Mouse (Mus musculus): ENCODE results near the gene Trir.

Gene Trir

DNA sequence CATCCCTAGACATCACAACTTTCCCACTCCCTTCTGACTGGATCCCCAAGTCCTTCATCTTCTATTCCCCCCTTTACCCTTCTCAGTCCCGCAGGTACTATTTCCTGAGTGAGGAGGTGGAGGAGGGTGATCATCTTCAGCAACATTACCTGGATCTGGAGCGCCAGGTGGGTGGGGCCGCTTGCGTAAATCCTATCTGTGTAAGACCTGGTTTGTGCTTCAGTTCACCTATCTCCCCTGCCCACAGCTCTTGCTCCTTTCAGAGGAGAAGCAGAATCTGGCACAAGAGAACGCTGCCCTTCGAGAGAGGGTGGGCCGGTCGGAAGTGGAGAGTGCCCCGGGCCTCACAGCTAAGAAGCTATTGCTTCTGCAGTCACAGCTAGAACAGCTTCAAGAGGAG lies 32.2 kb upstream of the Trir start:
- 95% methylated on average over 9 of the region's 9 CpGs for WGBS

DNA sequence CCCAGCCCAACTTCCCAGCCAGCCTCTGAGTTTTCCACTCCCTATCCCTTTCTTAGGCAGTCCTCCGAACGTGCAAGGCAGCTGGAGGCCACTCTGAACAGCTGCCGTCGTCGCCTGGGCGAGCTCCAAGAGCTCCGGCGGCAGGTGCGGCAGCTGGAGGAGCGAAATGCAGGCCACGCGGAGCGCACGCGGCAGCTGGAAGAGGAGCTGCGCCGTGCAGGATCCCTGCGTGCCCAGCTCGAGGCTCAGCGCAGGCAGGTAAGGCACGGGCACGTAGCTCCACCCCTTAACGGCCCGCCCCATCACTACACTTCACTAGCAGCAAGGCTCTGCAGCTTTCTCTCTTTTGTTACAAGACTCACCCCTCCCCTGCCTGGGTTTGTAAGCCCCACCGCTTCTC lies 30.9 kb upstream of the Trir start:
- 42% methylated on average over 25 of the region's 25 CpGs for WGBS

DNA sequence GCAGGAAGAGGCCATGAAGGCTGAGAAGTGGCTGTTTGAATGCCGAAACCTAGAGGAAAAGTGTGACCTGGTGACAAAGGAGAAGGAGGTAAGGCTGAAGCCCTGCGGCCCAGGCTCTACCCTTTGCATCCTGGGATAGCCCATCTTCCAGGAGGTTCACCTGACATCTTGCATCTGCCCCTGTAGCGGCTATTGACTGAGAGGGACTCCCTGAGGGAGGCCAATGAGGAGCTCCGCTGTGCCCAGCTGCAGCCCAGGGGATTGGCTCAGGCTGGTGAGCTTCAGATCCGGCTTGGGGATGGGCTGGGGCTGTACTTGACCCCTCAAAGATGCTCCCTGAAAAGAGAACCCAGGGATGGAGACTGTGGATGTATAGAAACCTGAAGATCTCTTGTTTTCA lies 29.6 kb upstream of the Trir start:
- 88% methylated on average over 5 of the region's 5 CpGs for WGBS

DNA sequence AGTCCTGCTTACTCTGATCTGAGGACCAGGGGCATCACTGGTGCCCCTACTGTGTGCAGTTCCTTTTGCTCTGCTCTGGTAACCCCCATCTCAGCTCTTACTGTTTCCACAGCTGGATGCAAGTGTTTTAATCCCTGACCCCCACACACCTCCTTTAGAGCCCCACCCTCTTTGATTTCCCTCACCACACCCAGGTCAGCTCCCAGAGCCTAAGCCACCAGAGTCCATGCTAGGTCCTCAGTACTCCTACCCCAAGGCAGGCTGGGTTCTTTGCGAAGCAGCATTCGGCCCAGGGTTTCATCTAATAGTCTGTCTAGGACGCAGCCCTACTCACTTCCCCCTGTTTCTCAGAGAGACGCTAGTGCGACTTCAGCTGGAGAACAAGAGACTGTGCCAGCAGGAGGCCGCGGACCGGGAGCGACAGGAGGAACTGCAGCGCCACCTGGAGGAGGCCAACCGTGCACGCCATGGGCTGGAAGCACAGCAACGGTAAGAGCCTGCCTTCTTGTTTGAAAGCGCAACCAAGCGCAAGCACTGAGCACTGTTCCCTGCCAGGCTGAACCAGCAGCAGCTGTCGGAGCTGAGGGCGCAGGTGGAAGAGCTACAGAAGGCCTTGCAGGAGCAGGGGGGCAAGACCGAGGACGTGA lies 28.9 kb upstream of the Trir start:
- 8% methylated on average over 19 of the region's 19 CpGs for WGBS

DNA sequence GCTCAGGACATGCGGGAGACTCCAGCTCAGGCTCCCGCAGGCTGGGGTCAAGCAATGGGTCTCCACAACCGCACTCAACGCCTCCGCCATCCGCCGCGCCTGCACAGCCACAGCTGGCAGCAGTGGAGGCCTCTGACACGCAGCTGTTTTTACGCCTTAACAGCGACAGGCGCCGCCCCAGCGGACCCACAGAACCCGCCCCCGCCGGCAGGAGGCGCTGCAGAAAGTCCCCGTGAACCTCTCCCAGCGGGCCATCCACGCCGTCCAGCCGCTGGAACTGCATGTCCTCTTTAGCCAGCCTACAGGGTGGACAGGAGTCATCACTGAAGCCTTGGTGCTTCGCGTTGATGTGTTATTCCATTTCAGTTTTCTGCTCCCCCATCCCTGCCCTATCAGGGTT lies 18.9 kb upstream of the Trir start:
- WGBS = 26% methylated on average over 25 of the region's 25 CpGs

DNA sequence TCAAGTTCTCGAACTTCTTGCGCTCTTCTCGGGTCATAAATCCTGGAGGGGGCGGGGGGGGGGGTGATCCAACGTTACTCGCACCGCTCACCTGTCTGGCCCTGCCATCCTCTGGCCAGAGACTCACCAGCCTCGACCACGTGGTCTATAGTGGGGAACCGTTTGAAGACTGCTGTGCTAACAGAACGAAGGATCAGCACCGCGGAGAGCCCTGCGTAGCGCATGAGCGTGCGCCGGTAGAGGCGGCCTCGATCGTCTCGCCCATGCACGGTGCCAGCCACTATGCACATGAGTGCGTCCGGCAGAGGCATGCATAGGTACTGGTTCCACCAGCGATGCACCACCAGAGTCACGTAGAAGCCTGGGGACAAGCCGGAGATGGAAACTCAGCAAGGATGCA lies 15.4 kb upstream of the Trir start:
- 14% methylated on average over 28 of the region's 28 CpGs for WGBS

DNA sequence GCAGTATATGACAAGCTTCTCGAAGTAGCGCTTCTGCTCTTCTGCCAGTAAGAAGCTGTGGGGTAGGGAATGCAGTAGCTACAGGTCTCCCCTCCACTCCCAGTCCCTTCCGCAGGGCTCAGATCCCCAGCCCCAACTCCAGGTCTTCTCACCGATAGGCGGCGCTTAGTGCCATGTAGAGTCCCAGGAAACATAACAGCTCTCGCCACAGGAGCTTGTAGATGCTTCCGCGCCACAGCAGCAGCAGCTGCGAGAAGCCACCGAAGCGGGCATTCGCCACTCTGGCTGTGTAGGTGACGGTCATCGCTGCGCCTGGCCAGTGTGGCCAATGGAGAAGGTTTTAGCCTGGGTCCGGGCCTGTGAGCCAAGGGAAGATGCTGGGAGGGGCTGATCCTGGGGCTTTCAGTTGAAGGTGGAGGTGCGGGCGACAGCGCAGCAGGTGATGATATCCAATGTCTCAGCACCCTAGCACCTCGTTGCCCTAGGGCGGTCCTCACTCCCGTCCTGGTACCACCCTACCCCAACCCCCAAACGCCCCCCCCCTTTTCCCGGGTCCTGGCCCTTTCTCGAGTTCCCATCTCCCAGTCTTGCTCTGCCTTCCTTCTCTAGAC lies 13.3 kb upstream of the Trir start:
- WGBS = 2% methylated on average over 26 of the region's 26 CpGs

DNA sequence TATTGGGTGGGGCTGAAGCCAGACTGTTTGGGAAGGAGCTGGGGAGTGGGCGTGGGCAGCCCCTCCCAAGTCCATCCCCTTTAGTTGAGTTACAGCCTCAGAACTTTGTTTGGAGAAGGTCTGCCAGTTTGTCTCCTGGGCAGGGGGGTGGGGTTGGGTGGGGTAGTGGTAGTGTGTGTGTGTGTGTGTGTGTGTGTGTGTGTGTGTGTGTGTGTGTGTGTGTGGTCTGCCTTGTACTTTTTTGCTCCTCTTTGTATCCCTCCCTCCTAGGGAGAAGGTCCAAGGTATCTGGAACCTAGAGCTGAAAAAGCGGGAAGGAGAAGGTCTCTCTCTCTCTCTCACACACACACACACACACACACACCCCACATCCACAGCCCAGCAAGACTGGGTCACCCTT lies 12.2 kb upstream of the Trir start, which contains the start of gene Best2:
Gene Best2, minus strand, starts transcription at position 101 of the 400 bp plus-strand sequence.
- WGBS = 55% methylated on average over 2 of the region's 2 CpGs

DNA sequence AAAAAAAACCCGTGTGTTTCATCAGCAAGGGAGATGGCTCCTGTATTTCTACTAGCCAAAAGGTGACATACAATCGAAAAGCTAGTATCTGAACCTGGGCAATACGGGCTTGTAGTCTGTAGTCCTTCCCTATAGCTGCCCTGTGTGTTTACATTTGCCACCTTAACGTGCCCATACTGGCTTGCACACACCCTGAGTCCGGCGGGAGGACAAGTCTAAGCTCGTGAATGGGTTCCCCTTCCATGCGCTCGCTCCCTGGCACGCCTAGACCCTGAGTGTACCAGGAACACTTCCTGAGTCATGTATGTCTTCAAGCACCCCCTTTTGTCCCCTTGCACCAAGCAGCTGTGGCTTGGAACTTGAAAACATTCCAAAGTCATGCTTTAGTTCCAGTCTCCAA lies 9.9 kb upstream of the Trir start:
- 72% methylated on average over 10 of the region's 10 CpGs for WGBS

DNA sequence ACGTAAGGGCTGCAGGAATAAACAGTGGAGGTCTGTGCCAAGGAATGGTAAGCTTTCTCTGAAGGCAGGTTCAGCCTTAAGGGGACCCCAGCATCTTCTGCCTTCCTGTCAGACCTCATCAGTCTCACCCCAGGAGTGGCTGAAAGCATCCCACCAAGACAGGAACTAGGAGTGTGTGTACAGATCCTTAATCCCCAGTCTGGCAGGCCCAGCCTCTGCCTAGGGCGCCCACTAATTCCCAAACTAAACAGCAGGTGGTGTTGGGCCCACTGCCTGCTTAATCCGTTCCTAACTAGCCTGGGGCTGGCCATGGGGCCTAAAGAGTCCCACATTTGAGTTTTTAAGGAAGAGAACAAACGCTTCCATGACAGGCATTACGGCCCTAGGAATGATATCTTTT lies 9.4 kb upstream of the Trir start:
- WGBS = 45% methylated on average over 5 of the region's 5 CpGs

DNA sequence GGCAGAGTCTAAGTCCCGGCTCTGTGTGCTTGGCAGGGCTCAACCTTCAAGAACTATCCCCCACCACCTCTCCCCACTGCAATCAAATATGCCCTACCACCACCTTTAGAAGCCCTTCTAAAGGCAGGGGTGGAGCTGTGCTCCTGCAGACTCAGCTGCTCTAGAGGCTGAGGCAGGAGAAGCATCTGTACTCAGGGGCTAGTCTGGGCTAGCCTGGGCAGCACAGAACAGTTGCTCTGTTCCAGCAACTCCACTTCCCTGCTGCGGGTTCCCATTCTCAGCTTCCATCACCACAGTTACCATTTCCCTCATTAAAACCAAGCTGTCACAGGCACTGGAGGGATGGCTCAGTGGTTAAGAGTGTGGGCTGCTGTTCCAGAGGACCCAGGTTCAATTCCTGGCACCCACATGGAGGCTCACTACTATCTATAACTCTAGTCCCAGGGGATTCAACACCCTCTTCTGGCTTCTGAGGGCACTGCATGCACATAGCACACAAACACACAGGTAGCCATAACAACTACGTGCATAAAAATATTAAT lies 5.0 kb upstream of the Trir start:
- 98% methylated on average over 3 of the region's 3 CpGs for WGBS

DNA sequence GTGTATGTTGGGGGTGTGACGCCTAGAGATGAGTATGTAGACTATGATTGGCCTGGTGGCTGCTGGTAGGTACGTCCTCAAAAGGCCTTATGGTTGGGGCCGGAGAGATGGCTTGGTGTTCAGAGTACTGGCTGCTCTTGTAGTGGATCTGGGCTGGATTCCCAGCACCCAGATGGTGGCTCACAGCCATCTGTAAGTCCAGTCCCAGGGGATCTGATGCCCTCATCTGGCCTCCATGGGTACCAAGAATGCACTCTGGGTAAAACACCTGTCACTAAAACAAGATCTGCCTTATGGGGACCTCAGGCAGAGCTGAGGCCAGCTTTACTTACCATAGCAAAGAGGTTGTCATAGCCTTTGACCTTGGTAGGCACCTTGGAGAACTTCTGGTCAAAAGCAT lies 2.8 kb upstream of the Trir start:
- 80% methylated on average over 3 of the region's 3 CpGs for WGBS

DNA sequence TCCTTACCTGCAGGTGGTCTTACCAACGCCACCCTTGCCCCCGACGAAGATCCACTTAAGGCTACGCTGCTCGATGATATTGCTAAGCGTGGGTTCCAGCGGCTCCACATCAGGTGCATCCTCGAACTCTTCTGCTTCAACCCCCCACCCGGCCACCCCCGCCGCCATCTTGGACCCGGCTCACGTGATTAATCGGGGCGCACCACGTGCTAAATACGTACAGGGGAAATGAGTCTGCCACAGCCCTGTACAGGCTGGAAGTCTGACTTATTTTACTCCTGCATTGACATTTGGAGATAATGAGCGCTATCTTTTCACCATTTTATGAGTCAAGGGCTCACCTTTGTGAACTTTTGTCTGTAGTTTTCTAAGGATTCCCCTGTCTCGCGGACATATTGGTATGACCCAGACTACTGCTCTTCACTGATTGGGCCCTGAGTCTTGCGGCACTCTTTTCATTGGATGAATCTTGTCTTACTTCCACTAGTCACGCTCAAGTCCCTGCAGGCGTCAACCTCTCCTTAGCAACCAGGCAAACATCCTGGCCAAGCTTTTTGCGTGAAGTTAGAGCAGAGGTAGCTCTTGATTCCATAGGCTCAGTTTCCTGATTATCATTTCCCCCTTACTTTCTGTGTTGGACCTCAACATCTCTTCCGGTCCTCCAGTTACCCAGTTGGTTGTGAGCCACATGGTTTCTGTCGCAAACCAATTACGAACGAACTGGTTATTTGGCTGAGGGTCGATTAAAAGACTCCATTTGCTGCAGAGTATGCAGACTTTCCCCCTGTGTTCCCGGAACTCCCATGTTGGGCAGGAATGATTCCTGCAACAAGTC lies 1.3 kb upstream of the Trir start, which contains the start of gene Asna1:
Gene Asna1, minus strand, starts transcription at position 184 of the 835 bp plus-strand sequence.
- WGBS = 2% methylated on average over 30 of the region's 30 CpGs

DNA sequence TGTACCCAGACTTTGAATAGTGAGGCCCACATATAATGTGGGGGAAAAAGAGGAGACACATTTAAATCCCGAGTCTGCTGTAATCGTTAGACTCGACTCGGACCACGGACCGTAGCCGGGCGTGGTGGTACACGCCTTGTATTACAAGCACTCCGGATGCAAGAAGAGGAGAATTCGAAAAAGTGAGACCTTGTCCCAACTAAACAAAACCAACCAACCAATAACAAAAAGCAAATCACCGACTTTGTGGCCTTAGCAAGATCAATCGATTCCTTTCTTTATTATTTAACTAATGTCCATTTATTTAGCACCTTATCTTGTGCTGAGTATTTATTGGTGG lies 863 bp downstream of the Trir start:
- 1% methylated on average over 13 of the region's 13 CpGs for whole genome bisulfite sequencing

DNA sequence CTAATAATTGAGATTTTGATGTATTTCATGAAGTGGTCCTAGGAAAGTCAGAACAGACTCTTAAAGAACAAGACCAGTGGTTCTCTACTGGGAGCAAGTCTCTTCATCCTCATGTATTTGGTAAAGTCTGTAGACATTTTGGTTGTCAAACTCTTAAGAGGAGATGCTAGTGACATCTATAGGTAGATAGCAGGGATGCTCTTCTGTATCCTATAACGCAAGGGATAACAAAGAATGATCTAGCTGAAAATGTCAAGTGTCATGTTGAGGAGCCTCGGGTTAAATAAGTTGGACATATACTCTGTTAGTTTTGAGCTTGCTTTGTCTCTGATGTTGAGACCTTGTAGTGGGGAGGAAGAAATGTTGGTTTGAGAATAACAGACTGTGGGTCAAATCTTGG lies 1.3 kb downstream of the Trir start:
- 10% methylated on average over 2 of the region's 2 CpGs for WGBS

DNA sequence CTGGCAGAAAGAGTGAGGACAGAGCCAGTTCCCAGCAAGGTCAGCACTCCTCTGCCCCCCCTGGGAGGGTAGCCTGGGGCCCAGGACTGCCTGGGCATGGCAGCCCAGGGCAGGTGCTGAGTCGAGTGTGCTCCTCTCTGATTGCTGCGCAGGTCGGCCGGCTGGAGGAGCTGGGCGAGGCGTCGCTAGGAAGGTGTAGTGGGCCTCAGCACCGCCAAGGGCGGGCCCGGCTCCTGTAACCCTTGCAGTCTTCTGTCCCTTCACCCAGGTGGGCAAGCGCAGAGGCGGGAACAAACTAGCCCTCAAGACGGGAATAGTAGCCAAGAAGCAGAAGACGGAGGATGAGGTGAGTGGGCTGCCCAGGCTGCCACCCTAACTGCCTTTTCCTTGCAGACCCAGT lies 2.6 kb downstream of the Trir start:
- 84% methylated on average over 14 of the region's 14 CpGs for WGBS

DNA sequence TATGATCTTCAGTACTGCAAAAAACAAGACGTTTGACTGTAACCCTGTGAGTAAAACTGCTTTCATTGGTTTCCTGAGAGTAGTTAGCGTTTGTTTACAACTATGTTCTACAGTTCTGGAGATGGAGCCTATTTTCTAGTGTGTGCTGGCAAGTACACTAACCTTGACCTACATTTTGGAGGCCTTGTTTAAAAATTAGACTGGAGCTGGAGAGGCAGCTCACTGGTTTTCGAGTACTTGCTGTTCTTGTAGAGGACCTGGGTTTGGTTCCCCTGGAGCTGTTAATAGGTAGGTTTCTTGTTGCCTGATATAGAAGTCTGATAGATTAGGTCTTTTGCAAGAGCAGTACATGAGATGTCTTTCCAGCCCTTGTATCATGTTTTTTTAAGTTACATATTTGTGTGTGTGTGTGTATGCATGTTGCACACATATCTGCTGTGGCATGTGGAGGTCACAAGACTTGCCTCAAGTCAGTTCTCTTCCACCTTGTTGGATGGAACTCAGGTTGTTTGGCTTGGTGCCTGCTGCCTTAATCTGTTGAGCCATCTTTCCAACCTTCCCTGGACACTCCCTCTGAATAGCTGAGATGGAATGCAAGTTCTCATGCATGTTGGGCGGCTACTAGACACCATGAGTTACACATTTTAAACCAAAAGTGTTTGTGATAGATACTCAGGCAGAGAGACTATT lies 6.1 kb downstream of the Trir start:
- 78% methylated on average over 4 of the region's 4 CpGs for WGBS

DNA sequence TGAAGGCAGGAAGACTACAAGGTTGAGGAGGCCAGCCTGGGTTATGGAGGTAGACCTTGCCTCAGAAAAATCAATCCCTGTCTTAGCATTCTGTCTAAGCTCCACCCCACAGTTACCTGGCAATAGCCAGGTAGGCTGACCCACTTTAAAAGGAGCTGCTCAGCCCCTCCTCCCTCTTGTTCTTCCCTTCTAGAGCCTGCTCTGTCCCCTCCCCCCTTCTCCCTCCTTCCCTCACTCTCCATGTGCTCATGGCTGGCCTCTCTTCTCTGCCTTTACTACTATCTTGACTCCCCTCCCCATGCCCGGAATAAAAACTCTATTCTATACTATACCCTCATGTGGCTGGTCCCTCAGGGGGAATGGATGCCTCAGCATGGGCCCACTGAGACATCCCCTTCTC lies 7.2 kb downstream of the Trir start:
- WGBS = 75% methylated on average over 1 of the region's 1 CpGs

DNA sequence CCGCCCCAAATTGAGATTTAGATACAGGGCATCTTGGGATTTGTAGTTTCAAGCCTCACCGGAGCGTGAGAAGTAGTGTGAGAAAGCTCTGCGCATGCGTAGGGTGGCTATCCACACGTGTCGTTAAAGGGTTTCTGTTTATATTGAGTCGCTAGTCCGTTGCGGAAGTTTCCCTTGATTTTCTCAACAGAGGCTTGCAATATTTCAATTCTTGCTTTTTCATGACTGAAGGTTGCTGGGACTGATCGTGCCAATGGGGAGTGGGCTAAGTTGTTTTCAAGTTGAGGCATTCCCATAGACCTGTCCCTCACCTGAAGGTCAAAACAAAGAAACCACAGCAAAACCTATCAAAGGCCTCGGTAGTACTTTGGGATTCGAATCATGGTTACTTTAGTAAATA lies 8.1 kb downstream of the Trir start:
- 2% methylated on average over 13 of the region's 13 CpGs for WGBS

DNA sequence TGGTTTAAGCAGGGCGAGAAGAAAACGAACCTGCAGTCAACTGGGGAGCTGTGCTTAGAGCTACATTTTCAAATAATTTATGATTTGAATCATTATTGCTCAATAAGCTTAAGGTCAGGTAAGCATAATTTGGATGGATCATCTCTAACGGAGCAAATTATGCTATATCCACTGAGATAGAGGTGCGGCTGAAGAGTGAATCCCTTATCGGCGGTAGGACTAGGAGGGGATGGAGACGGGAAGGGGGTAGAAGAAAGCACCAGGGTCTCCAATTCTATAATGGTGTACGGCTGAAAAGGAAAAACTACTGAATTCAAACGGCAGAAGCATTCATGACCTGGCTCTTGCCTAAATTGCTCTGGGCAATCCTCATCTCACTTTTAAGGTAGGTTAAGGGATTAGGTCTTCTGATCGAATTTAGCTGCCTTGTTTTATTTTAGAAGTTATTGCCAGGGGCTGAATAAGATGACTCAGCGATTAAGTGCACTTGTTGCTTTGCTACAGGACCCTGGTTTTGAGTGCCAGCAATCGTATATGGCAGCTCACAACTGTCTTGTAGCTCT lies 8.6 kb downstream of the Trir start:
- WGBS = 6% methylated on average over 12 of the region's 12 CpGs

DNA sequence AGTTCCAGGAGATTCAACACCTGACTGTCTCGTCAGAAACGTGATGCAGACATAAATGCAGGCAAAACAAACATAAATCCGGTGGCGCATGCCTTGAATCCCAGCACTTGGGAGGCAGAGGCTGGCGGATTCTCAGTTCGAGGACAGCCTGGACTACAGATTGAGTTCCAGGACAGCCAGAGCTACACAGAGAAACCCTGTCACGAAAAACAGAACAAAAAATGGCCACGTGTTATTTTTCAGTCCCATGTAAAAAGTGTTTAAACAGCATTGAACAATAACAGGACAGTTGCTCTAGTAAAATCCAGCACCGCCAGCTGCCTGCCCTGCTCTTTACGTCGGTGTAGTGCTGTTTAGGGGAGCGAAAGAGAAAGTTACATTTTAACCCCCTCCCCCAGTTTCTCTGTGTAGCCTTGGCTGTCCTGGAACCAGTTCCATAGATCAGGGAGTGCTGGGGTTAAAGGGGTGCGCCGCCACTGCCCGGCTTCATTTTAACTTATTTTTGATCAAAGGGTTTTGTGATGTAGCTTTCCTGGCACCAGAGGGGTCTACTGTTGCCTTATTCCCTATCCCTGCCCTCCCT lies 9.2 kb downstream of the Trir start:
- WGBS = under 1% methylated on average over 15 of the region's 15 CpGs

DNA sequence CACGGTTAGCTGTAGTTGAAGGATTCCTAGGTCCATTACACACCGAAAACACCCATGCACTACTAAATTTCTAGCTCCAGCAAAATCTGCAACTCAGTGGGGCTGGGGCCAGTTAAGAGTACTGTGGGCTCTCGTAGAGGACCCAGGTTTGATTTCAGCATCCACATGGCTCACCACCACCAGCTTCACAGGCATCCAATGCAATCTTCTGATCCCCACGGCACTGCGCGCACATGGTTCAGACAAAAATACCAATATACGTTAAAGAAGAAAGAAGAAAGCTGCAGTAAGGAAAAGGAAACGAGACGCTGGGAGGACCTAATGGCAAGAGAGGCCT lies 9.7 kb downstream of the Trir start:
- WGBS = under 1% methylated on average over 9 of the region's 9 CpGs

All from cerebral cortex, adult 2 months (tissue).